Mouse (Mus musculus): ENCODE measurements around the gene Map3k20. TPM values are rescaled to one million over a fixed set of nuclear protein-coding genes. Genes with fewer than 3 reads are reported as not detected.

The Map3k20 gene
- total RNA-seq (2017): 39.2 and 43.8 TPM in 2 replicates

DNA sequence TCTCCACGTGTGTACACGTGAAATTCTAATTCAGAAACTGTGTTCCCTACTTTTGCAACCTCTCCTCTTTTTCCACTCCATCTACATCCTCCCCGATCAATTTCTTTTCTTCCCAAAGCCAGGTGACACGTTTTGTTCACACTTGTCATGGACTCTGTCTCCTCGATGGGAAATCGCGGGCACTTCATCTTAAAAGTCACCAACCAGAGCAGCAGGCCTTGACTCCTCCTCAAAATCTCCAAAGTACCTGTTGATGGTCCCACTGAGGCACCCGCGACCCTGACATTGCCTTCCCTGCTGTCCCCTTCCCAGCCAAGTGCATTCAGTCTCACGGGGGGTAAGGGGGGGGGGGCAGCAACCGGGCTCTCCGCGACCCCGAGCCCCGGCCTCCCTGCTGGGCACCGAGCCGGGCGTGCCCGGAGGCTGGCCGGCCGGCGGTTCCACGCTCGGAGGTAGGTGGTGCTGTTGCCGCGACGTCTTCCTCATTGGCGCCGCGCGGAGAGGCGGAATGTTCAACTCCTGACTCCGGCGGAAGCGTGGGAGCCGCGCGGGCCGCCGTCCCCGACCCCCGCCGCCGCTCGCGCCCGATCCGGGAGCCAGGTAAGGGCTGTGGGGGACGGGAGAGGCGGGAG is at the start of gene Map3k20:
Map3k20 (plus strand) TSS at position 382 of the 632 bp plus-strand sequence.
- ATAC-seq (replicated peaks in 1 of 2; ENCODE audit: insufficient read depth in 1 of 2, low FRiP score in 2 of 2, low TSS enrichment in 1 of 2, low read depth in 1 of 2, poor library complexity in 2 of 2, severe bottlenecking in 2 of 2): peak; percentile 70 to 72

DNA sequence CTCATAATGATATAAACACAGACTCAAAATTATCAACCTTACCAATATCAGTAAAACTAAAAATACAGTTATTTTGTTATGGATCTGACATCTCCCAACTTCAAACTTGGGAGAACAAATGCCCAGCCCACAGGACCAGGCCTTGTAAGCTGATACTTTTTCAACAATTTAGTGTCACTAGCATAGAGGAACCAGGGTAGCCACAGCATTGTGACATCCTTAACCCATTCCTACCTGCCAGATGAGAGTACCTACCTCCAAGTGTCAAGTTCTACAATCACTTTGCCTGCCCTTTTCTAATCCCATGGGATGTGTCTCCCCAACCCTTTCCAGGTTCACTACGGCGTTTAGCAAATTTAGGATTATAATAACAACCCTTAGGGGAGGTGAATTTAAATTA is 47.0 kb upstream of the Map3k20 start:
- no peak; a peak in 1 of 4 replicates for ATAC-seq (replicated peaks in 1 of 2; ENCODE audit: insufficient read depth in 1 of 2, low FRiP score in 2 of 2, low TSS enrichment in 1 of 2, low read depth in 1 of 2, poor library complexity in 2 of 2, severe bottlenecking in 2 of 2)

DNA sequence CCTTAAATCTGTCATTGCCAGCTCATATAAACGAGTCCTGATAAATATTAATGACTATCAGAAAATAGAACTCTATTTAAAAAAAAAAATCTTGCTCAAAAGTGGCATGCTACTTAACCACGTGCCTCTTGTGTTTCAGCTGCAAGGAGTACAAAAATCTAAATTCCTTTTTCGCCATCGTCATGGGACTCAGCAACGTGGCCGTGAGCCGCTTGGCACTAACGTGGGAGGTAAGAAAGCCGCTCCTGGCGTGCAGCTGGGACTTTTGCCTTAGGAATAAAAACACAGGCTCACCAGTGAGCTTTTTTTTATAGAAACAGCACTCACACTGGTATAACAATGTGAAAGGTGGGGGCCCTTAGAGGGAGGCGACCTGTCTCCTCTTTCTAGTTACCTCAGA is 46.5 kb upstream of the Map3k20 start:
- no peak for ATAC-seq (replicated peaks in 1 of 2; ENCODE audit: insufficient read depth in 1 of 2, low FRiP score in 2 of 2, low TSS enrichment in 1 of 2, low read depth in 1 of 2, poor library complexity in 2 of 2, severe bottlenecking in 2 of 2)

DNA sequence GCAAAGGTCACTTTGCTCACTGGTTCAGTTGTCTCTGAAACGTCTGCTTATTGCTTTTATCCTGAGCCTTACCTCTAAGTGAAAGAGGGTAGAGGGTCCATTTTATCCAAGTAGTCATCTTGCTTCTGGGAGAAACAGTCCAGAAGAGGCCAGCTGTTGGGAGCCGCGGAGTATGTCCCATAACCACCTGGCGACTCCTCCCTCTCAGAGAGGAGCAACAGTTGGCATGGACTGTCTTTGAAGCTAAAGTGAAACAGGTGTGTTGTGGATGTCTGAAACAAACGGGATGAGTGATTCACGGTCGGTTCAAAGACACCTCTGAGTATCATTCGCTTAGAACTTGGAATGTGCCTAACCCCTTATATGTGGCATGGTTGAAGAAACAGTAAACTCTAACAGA is 46.0 kb upstream of the Map3k20 start:
- ATAC-seq (replicated peaks in 1 of 2; ENCODE audit: insufficient read depth in 1 of 2, low FRiP score in 2 of 2, low TSS enrichment in 1 of 2, low read depth in 1 of 2, poor library complexity in 2 of 2, severe bottlenecking in 2 of 2): no peak

DNA sequence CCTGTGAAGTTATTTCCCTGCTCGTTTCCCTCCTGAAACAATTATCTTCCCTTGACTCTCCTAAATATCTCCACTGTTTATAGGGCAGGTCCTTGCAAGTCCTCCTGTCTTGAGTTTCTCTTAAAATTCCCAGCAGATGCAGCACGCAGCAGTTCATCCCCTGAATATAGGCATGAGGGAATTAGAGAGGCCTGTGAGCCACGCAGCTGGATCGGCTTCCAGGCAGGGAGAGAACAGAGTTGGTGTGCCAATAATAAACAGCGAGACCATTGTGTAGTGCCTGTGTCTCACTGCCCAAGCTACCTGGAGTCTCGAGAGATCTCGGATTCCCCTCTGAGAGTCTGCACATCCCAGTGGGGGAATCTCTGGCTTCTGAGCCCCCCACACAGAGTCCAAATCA is 45.4 kb upstream of the Map3k20 start:
- ATAC-seq (replicated peaks in 1 of 2; ENCODE audit: insufficient read depth in 1 of 2, low FRiP score in 2 of 2, low TSS enrichment in 1 of 2, low read depth in 1 of 2, poor library complexity in 2 of 2, severe bottlenecking in 2 of 2): no peak

DNA sequence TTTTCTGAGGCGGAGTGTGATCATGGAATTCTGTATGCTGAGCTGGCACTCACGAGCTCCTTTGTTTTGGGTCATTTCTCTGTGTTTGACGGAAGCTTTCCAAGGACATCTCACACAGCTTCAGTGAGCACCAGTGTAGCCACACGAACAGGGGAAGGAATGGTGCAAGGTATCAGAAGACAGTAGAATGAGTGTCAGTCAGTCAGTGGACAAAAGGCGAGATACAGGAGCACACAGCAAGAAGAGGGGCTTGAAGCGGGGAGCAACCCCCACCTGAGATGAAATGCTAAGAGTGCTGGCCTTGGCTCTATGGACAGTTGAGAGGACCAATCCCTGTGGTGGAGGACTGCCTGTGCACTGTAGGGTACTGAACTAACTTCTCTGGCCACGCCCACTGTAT is 44.7 kb upstream of the Map3k20 start:
- no peak for ATAC-seq (replicated peaks in 1 of 2; ENCODE audit: insufficient read depth in 1 of 2, low FRiP score in 2 of 2, low TSS enrichment in 1 of 2, low read depth in 1 of 2, poor library complexity in 2 of 2, severe bottlenecking in 2 of 2)

DNA sequence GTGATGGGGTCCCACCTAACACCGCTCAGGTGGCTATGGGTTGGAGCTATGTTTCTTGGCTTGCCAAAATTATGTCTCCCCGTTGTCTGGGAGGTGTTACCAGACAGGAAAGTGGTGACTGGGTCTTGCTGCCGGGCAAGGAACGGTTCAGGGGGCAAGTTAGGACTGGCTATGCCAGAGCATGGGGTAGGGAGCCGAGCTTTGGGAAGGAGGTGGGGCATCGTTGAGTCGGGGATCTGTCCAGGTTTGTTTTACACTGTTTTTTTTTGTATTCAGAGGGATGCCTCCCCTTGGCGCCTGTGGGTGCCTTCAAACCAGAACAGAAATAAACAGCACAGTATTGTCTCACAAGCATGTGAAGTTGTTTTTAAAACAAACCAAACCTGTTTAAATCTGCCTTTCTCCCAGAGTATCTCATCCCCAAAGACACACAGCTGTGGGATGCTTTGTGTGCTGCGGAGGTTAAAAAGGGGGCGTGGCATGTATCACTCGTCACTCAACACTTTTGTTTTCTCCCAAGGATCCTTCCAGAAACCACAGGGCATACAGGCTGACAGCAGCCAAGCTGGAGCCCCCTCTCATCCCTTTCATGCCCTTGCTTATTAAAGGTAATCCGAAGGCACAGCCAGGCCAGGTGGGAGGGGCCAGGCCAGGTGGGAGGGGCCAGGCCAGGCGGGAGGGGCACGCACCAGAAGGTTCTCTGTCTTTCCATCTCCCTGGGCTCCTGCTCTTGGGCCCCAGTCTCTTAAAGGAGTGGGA is 43.5 kb upstream of the Map3k20 start:
- ATAC-seq (replicated peaks in 1 of 2; ENCODE audit: insufficient read depth in 1 of 2, low FRiP score in 2 of 2, low TSS enrichment in 1 of 2, low read depth in 1 of 2, poor library complexity in 2 of 2, severe bottlenecking in 2 of 2): no peak

DNA sequence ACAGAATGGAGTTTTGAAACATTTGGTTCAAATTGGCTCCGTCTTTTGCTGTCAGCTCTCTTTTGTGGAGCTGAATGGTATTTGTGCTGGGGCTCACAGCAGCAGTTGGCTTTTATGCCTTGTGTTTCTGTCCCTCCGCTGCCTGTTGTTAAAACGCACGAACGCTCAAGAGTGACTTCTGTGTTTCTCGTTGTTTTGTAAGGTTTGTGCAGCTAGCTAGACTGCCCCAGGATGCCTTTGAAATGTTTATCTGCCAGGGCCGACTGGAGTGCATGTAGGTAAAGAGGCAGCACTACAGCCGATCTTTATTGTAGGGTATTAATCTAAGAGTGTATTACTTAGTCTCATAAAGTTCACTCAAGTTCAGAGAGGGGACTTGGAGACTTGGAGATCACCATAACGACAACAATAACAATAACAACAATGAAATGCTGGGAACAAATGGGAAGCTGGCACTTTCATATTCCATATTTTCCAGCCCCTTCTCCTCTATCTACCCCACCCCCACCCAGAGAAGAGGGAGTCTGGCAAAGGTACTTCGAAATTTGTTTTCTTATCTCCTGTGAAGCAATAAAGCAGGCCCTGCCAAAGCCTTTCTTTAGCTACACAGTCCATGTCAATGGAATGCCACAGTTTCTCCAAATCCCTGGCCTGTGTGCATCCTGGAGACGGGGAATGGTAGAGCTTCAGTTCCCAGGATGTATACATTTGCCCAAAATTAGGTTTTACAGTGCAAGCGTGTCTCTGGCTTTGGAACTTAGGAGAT is 42.3 kb upstream of the Map3k20 start:
- no peak for ATAC-seq (replicated peaks in 1 of 2; ENCODE audit: insufficient read depth in 1 of 2, low FRiP score in 2 of 2, low TSS enrichment in 1 of 2, low read depth in 1 of 2, poor library complexity in 2 of 2, severe bottlenecking in 2 of 2)

DNA sequence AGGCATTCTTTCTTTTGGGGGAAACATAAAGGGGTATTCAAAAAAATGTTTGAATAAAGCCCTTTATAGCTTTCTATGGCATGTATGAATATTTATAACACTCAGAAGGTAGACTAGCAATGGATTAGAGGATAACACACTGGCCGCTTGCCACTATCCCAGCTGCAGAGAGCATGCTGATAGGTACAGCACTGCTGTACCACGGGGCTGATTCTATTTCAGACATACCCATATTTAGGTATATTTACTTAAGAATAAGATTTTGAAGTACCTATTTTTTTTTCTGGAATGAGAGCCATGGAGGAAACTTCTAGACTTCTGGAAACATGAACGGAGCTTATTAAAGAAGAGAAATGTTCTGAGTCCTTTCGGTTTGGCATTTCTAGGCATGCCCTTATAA is 39.8 kb upstream of the Map3k20 start:
- ATAC-seq (replicated peaks in 1 of 2; ENCODE audit: insufficient read depth in 1 of 2, low FRiP score in 2 of 2, low TSS enrichment in 1 of 2, low read depth in 1 of 2, poor library complexity in 2 of 2, severe bottlenecking in 2 of 2): no peak

DNA sequence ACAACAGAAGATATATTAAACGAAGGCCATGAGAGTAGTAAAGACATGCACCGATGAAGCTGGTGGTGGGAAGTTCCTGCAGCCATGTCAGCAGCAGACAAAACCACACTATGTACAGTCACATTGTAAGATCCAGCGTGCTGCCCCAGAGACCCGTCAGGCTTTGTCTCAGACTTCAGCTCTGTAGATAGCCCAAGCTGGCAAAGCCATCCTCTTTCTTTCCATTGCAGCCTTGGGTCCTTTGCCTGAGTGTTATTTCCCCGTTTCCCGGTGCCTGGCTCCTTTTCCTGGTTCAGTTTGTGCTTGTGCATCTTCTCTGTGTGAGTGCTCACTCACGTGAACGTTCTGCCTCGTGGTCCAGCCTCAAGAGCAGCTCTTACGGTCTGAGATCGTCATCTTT is 39.1 kb upstream of the Map3k20 start:
- no peak for ATAC-seq (replicated peaks in 1 of 2; ENCODE audit: insufficient read depth in 1 of 2, low FRiP score in 2 of 2, low TSS enrichment in 1 of 2, low read depth in 1 of 2, poor library complexity in 2 of 2, severe bottlenecking in 2 of 2)

DNA sequence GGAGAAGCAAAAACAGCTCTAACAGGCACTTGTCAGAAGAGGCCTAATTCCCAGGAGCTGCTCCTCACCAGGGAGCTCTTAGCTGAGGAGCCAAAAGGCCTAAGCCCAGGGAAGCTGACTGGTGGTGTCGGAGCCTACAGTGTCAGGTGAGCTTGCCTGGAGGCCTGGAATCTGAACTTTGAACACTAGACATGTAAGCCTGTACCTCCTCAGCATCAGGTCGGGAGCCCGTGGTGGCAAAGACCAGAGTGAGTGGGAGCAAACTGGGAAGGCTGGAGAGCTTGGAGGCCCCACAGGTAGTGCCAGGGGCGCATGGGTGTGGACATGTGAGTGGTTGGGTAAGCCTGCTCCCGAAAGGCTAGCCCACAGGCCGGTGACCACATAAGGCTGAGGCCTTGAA is 37.6 kb upstream of the Map3k20 start:
- ATAC-seq (replicated peaks in 1 of 2; ENCODE audit: insufficient read depth in 1 of 2, low FRiP score in 2 of 2, low TSS enrichment in 1 of 2, low read depth in 1 of 2, poor library complexity in 2 of 2, severe bottlenecking in 2 of 2): no peak

DNA sequence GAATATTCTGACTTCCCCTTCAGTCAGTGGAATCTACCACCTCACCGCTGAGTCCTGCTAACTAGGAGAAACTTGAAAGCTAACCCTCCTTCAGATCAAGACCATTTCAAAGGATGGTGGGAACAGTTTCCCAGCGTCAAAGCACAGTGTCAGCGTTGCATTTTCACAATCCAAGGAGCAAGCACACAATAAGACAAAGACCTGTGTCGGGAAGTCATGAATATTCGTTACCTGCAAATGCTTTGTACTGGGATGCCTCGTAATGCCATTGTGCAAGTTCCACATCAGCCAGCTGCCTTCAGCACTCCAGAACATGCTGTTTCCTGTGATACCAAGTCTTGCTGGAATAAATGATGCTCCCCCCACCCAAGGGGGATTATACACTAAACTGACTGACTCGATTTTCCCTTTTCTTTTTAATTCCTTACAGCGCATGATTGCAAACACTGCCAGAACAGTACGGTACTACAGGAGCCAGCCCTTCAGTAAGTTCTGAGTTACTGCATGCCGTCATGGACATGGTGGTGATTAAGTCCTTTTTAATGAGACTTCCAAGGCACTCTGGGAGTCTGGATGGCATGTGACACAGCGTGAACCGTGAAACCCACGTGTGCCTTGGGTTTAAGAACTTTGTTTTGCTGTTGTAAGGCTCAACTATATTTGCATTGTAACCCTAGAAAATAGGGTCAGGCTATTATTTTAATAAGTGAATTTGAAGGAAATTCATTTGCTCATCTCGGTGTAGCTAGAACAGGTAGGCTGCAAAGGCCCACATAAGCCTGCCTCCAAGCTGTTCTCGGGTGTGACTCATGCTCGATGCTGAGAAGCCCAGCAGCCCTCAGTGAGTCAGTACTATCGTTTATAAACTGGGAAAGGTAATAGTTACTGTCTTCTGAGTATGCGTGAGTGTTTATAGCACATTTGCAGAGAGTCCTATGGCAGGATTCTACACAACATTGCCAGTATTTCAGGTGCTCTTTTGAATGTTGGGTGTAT is 32.6 kb upstream of the Map3k20 start:
- ATAC-seq (replicated peaks in 1 of 2; ENCODE audit: insufficient read depth in 1 of 2, low FRiP score in 2 of 2, low TSS enrichment in 1 of 2, low read depth in 1 of 2, poor library complexity in 2 of 2, severe bottlenecking in 2 of 2): no peak

DNA sequence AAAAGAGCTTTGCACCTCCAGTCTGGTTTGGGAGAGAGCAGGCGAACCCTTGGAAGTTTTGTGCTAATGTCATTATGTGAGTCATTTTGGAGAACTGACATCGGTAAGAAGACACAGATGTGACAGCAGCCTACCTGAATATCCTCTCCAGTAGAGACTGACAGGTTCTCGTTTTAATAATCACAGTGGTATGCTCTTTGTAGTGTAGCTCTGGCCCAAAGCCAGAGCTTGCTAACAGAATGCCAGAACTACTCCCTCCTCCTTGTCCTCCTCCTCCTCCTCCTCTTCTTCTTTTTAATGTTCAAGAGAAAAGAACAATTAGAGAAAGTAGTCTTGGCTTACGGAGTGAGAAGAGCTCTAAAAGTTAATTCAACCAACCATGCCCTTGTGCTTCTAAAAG is 31.6 kb upstream of the Map3k20 start:
- ATAC-seq (replicated peaks in 1 of 2; ENCODE audit: insufficient read depth in 1 of 2, low FRiP score in 2 of 2, low TSS enrichment in 1 of 2, low read depth in 1 of 2, poor library complexity in 2 of 2, severe bottlenecking in 2 of 2): no peak

DNA sequence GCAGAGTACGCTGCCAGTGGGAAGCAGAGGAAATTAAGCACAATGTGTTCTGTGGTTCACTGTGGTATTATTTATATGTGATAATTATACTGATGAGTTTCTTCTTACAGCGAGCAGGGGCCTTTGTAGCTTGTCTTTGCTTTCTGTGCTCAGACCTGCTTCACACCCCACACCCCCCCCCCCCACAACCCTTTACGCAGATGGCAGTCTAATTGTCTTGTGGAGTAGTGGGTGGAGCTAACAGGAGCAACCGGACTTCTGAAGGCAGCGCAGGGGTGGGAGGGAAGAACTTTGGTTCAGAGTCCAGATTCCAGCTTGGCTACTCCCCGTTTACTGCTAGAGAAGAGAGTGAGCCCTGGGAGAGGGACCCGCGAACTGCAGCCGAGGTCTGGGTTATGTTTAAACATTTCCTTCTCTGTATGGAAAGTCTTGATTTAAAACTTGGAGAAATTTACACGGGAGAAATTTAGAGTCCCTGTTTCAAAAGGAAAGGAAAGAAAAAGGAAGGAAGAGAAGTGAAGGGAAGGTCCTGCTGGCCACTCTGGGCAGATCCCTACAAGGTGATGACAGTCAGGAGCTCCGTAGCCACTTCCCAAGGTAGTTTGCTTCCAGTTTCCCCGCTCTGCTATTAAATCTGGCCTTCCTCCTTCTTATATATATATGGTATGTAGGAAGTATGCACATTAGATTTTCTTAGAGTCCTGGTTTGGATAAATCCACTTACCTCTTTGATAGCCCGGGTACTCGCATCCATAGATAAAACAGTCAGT is 30.4 kb upstream of the Map3k20 start:
- ATAC-seq (replicated peaks in 1 of 2; ENCODE audit: insufficient read depth in 1 of 2, low FRiP score in 2 of 2, low TSS enrichment in 1 of 2, low read depth in 1 of 2, poor library complexity in 2 of 2, severe bottlenecking in 2 of 2): no peak

DNA sequence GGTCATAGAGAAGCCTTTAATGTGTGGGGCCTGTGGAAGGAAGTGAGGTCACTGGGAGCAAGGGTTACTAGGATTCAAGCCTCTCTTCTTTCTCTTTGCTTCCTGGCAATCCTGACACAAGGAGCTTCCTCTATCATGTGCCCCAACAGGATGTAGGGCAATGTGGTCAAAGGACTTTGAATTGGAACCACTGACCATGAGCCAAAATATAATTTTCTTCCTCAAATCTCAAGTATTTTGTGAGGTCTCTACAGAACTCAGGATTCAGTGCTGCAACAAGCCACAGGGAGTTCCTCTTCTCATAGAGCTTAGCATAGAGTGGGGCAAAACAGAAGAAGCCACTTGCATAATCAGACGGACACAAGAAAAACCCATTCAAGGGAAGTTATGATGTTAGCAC is 24.7 kb upstream of the Map3k20 start:
- ATAC-seq (replicated peaks in 1 of 2; ENCODE audit: insufficient read depth in 1 of 2, low FRiP score in 2 of 2, low TSS enrichment in 1 of 2, low read depth in 1 of 2, poor library complexity in 2 of 2, severe bottlenecking in 2 of 2): peak; percentile 71 to 80

DNA sequence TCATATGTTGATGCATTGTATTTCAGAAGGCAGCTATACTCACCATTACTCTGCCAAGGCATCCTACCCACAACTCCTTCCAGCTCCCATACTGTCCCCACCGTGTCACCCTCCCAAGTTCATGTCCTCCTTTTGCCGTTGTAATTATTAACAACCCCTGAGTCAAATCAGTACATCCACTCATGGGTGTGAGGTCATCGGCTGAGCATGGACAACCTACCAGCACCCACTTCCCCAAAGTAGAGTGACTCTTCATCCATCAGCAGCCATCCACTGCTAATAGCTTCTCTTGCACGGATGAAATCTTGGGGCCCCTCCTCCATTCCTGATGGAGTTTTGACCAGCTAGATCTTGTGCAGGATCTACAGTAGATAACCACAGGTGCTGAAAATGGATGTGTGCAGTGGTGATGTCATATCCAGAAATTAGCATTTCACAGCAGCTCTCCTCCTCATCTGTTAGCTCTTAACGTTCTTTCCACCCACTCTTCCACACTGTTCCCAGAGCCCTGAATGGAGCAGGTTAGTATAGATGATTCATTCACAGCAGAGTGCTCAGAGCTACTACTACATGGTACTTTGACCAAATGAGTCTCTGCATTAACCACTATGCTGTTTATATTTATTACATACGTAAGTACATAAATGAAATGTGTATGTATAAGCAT is 22.5 kb upstream of the Map3k20 start:
- ATAC-seq (replicated peaks in 1 of 2; ENCODE audit: insufficient read depth in 1 of 2, low FRiP score in 2 of 2, low TSS enrichment in 1 of 2, low read depth in 1 of 2, poor library complexity in 2 of 2, severe bottlenecking in 2 of 2): no peak
